Mouse (Mus musculus): ENCODE results near the gene AI467606. TPM values are rescaled to one million over a fixed set of nuclear protein-coding genes. Genes with fewer than 3 reads are reported as not detected.
"Not testable (repeated sequence)": the region's sequence is repeated elsewhere in the genome, so short reads cannot be mapped to it uniquely, and the experiment has no call there.

Gene AI467606
- polyA plus RNA-seq, 1 experiment = 2.6 TPM

DNA sequence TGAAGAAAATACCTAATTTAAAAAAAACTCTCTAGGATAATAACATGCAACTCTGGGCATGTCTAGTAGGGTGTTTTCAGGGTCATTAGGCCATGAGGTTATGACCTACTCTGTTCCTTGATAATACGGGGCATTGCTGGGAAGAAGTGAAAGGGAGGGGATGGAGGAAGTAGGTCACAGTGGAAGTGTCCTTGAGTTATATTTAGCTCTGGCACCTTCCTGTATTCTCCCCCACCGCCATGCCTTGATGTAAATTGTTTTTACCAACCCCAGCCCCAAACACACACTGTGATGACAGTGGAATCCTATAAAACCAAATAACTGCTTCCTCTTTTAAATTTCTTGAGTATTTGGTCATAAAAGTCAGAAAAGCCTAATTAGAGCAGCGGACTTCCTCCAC lies 11.1 kb upstream of the AI467606 start:
- no peak for TF ChIP-seq CTCF (IDR thresholded peaks at IDR 0.05; ENCODE audit: extremely low read depth, insufficient read depth, low read length)
- TF ChIP-seq POLR2A (IDR thresholded peaks at IDR 0.05; ENCODE audit: extremely low read depth, insufficient read depth, low read length) = no peak
- Histone ChIP-seq H3K27ac (ENCODE audit: insufficient read depth, low read length) (no peak overlapping the region), H3K4me1 (ENCODE audit: control insufficient read depth, insufficient read depth, low read length) (no peaks in the 10 kb centered on the region), H3K4me3 (ENCODE audit: insufficient read depth, low read length) (no peak overlapping the region)

DNA sequence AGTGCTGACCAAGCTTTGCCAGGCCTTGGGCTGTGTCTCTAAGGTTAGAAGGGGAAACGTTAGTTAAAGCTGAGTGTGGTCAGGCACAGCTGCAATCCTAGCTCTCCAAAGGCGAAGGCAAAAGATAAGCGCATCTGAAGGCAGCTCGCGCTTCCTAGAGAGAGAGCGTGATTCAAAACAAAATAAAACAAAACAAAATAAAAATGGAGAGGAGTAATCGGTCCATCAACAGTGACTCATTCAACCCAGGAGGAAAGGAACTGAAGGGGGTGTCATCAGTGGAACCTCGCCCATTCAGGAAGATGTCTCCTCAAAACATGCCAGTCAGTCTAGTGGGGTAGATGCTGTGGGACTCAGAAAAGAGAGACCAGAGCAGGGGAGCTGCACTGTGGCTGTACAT lies 8.9 kb upstream of the AI467606 start:
- TF ChIP-seq CTCF (IDR thresholded peaks at IDR 0.05; ENCODE audit: extremely low read depth, insufficient read depth, low read length) (no peak), POLR2A (IDR thresholded peaks at IDR 0.05; ENCODE audit: extremely low read depth, insufficient read depth, low read length) (no peak)
- Histone ChIP-seq H3K4me1 (ENCODE audit: control insufficient read depth, insufficient read depth, low read length) (no peaks in the 10 kb centered on the region), H3K27ac (ENCODE audit: insufficient read depth, low read length) (no peak overlapping the region), H3K4me3 (ENCODE audit: insufficient read depth, low read length) (no peak overlapping the region)

DNA sequence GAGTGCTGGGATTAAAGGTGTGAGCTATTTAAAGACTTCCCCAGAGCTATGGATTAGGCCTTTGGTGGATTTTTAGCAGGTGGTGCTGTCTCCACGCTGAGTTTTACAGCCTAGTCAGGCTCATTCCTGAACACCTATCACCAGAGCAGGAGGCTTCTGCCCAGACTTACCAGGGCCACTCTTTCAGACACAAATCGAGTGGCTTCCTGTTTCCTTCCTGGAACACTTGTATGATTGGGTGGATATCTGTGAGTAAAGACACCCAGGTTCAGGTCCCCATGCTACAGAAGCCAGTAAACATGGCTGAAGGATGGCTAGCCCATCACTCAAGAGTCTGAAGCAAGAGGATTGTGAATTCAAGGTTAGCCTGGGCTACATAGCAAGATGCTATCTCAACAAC lies 8.2 kb upstream of the AI467606 start:
- Histone ChIP-seq H3K4me3 (ENCODE audit: insufficient read depth, low read length) (no peak overlapping the region), H3K4me1 (ENCODE audit: control insufficient read depth, insufficient read depth, low read length) (no peaks in the 10 kb centered on the region), H3K27ac (ENCODE audit: insufficient read depth, low read length) (no peak overlapping the region)
- no peak for TF ChIP-seq POLR2A (IDR thresholded peaks at IDR 0.05; ENCODE audit: extremely low read depth, insufficient read depth, low read length)
- no peak for TF ChIP-seq CTCF (IDR thresholded peaks at IDR 0.05; ENCODE audit: extremely low read depth, insufficient read depth, low read length)

DNA sequence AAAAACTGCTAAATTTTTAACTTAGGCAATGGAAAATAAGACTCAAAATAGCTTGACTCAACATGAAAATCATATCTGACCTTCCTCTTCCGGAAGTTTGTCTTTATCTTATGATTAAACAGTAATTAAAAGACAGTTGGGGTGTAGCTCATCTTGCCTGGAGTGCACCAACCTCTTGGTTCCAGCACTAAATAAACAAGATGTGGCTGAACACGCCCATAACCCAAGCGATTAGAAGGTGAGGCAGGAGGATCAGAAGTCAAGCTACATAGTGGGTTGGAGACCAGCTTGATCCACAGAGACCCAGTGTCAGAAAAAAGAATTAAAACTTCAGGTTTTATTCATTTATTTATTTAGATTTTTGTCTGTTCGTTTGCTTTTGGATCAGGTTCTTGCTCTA lies 7.5 kb upstream of the AI467606 start:
- TF ChIP-seq CTCF (IDR thresholded peaks at IDR 0.05; ENCODE audit: extremely low read depth, insufficient read depth, low read length) (no peak), POLR2A (IDR thresholded peaks at IDR 0.05; ENCODE audit: extremely low read depth, insufficient read depth, low read length) (no peak)
- no peak overlapping the region for H3K4me3 ChIP-seq (ENCODE audit: insufficient read depth, low read length)
- H3K4me1 ChIP-seq (ENCODE audit: control insufficient read depth, insufficient read depth, low read length) = no peaks in the 10 kb centered on the region
- no peak overlapping the region for H3K27ac ChIP-seq (ENCODE audit: insufficient read depth, low read length)

DNA sequence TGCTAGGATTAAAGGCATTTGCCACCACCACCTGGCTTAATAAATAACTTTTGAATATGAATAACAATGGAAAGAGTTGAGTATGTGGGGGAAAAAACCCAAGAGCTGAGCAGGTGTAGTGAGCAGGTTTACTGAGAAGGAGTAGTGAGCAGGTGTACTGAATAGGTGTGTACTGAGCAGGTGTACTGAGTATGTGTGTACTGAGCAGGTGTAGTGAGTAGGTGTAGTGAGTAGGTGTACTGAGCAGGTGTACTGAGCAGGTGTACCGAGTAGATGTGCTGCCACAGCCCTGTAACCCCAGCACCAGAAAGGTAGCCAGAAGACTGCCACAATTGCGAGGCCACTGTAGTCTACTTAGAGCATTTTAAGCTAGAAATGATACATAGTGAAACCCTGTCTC lies 6.4 kb upstream of the AI467606 start:
- TF ChIP-seq POLR2A (IDR thresholded peaks at IDR 0.05; ENCODE audit: extremely low read depth, insufficient read depth, low read length) (no peak), CTCF (IDR thresholded peaks at IDR 0.05; ENCODE audit: extremely low read depth, insufficient read depth, low read length) (no peak)
- H3K4me1 ChIP-seq (ENCODE audit: control insufficient read depth, insufficient read depth, low read length) = no peaks in the 10 kb centered on the region
- H3K27ac ChIP-seq (ENCODE audit: insufficient read depth, low read length) = no peak overlapping the region
- H3K4me3 ChIP-seq (ENCODE audit: insufficient read depth, low read length) = no peak overlapping the region

DNA sequence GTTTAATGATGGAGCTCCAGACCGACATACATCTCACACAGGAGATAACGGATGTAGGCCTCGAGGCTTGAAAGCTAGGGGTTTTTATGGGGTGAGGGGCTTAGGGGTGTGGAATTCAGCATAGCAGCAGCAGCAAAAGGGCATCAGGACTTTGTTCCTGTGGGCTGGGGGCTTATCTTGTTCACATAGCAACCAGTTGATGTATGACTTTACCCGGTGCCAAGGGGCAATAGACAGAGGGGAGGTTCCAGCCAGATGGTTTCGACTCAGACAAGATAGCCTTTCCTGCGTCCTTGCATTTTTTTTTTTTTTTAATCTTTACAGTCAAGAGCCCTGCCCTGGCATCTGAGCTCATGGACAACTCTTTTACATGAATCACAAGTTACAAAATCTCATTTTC lies 5.4 kb upstream of the AI467606 start:
- not testable (repeated sequence) for H3K4me3 ChIP-seq (ENCODE audit: insufficient read depth, low read length); H3K4me1 ChIP-seq (ENCODE audit: control insufficient read depth, insufficient read depth, low read length); H3K27ac ChIP-seq (ENCODE audit: insufficient read depth, low read length)

DNA sequence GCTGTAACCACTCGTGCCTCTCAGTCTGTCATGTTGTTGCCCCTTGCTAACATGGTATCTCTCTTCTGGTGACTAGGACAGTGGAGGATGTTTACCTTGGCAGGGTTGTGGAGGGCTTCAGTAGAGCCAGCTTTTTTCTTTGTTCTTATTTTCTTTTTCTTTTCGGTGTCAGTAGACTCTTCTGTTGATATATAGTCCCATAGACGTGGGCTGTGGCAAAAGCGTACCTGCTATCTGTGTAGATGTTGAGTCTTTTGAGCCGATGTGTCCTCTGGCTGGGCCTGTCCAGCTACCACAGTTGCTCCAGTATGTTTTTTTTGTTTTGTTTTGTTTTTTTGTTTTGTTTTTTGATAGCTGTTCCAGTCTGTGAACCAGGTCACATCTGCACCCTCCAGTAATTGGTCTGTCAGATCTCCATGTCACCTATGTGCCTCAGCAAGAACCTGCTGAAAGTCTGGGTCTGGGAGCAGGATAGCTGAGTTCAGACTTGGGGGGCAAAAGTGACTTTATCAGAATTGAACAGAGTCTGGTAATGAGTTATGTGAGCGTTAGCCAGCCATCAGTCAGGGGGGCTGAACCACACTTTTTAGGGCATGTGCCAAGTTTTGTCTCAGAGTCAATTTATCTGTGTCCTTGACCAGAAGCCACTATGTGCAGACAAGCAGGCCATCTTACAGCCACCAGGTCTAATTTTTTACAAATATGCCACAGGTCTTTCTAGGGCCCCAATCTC lies 3.7 kb upstream of the AI467606 start, which contains the start of gene Zg16:
Gene Zg16, minus strand, starts transcription at position 51 of the 733 bp plus-strand sequence.
- not testable (repeated sequence) for H3K27ac ChIP-seq (ENCODE audit: insufficient read depth, low read length); H3K4me1 ChIP-seq (ENCODE audit: control insufficient read depth, insufficient read depth, low read length); H3K4me3 ChIP-seq (ENCODE audit: insufficient read depth, low read length)

DNA sequence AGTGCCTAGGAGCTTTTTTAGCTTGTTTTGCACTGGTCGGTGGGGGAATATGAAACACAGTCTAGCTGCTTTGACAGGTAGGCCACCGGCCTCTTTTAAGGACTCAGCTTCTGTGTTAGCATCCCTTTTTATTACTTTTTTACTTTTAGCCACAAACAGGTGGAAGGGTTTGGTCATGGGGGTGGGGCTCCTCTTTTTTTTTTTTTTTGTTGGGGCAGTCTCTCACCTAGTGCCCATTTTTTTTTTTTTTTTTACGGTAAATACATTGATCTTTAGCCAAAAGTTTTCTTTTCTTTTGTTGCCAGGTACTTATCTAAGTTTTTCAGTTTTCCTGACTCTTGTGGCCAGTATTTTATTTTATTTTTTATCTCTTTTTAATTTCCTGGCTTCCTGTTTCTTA lies 3.1 kb upstream of the AI467606 start:
- Histone ChIP-seq H3K4me1 (ENCODE audit: control insufficient read depth, insufficient read depth, low read length) (no peaks in the 10 kb centered on the region), H3K4me3 (ENCODE audit: insufficient read depth, low read length) (no peak overlapping the region), H3K27ac (ENCODE audit: insufficient read depth, low read length) (no peak overlapping the region)
- TF ChIP-seq CTCF (IDR thresholded peaks at IDR 0.05; ENCODE audit: extremely low read depth, insufficient read depth, low read length) (no peak), POLR2A (IDR thresholded peaks at IDR 0.05; ENCODE audit: extremely low read depth, insufficient read depth, low read length) (no peak)

DNA sequence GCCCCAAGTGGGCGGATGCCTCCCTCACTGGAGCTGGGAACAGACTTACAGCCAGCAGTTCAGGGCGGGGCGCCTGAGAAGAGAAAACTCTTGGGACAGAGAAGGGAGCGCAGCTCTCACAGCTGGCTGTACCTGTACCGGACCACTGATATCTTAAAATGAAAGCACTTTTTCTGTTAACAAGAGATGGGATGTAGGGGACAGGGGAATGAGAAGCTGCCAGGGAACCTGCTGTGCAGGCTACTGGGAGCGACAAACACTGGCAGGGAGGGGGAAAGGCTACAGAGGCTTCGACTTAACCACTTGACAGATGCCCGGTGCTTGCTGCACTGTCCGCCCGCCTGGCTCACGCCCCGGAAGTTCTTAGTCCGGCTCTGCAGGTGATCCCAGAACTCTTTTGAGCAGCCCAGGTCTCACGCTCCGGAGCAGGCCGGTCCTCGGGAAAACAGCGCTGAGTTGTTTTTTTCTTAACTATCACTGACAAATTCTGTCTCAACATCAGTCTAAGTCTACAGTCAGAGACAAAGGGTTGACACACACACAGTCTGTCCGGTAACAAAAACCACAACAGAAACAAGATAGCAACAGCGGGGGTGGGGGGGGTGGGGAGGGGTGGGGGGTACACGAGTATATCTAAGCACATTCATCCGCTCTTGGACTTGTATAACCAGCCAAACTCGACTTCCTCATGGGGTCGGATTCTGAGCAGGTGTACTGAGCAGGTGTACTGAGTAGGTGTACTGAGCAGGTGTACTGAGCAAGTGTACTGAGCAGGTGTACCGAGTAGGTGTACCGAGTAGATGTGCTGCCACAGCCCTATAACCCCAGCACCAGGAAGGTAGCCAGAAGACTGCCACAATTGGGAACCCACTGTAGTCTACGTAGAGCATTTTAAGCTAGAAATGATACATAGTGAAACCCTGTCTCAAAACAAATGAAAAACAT lies 2.0 kb upstream of the AI467606 start:
- Histone ChIP-seq H3K4me1 (ENCODE audit: control insufficient read depth, insufficient read depth, low read length) (no peaks in the 10 kb centered on the region), H3K4me3 (ENCODE audit: insufficient read depth, low read length) (no peak overlapping the region), H3K27ac (ENCODE audit: insufficient read depth, low read length) (no peak overlapping the region)
- TF ChIP-seq CTCF (IDR thresholded peaks at IDR 0.05; ENCODE audit: extremely low read depth, insufficient read depth, low read length) (no peak), POLR2A (IDR thresholded peaks at IDR 0.05; ENCODE audit: extremely low read depth, insufficient read depth, low read length) (no peak)

All from cortical plate, adult 2 months (tissue).